Mouse (Mus musculus) brain, embryonic 18.5 days (tissue): ENCODE data around the gene Ptprr.

Source experiments
- DNase-seq: peaks from one replicate; pipeline ENCODE4 v3.0.0-alpha.2; 2012; ENCODE audit warnings: low read depth, low spot score

Gene Ptprr

DNA sequence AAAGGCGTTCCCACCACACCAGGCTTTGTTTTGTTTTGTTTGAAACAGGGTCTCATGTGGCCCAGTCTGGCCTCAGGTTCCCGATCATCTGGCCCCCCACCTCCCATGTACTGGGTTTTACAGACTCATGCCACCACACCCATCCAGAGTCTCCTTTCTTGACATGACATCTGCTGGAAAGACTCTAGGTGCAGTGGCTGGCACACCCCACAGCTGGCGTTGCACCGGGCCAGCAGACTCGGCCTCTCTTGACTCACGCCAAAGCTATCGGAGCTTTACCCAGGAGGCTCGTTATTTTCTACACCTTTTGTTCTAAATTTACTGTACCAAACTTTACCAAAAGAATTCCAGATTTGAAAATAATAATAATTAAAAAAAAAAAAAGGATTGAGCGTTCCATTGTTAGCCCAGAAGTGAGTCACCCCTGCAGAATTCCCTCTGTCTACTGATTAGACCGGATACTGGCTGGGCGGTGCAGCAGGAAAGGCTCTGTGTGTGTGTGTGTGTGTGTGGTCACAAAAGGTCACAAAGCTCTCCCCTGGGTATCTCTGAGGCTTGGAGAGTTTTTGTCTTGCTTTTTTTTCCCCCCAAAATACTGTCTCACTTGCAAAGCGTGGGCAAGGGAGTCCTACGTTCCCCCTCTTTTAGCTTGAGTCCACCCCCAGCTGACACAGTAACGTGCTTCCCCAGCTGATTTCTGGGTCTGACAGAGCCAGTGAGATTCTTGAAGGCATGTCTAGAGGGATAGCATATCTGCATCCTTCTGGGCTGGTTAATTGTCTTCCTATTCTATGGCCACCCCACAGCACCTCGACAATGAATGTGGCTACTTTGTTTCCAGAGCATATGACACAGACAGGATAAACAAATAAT is 248.8 kb downstream of the Ptprr start:
- no peak for DNase-seq

GRCm38 (mm10) chr10:116267434-116267822 is 249.4 kb downstream of the Ptprr start:
- DNase-seq = no peak

GRCm38 (mm10) chr10:116268343-116268742 is 250.3 kb downstream of the Ptprr start:
- no peak for DNase-seq

DNA sequence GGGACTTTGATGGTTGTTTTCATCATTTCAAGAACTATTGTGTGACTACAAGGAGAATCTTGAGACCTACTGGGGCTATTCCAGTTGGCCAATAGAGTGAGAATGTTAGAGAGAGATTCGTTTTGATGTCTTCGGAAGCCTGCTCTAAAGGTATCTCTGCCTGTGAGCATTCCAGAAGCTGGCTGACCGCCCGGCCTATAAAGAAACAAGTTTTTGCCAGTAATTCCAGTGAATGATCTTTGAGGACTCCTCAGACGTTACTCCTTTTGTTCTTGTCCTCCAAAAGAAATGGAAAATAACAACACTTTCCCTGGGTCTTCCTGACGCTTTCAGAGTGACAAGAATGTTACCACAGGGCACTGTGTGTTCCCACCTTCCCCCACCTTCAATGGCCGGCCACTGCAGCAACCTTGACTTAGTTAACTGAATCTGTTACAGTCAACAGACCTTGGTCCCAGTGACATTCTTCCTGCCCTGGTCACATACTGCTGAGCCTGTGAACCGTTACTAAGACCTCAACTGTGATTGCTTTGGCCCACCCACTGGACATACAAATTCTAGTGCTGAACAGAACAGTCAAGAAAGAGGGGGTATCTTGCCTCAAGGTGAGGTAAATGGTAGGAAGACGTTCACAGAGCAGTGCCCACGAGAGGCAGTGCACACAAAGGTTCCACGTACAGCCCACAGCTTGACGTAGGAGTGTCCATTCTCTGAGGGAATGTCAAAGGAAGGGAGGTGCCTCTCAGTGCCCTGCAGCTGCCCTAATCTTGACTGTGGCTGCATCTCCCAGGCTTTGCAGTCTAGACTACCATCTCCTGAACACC is 252.8 kb downstream of the Ptprr start:
- DNase-seq = no peak

DNA sequence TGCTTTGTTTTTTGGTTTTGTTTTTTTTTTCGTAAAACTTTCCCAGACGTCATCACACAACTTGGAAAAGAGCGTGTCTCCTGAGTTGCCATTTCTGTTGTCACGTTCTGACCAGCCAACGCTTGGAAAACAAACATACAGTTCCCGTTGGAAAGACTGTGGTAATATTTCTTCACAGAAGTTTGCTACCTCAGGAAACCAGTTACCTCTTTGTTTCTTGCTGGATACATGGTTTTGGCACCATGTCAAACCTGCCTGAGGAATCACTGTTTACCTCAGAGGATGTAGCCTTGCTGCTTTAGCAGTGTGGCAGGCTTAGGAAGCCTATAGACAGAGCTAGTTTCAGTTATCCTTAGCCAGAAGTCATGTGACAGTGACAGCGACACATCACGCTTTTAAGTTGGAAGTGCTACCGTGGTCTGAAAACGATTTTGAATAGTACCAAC is 253.5 kb downstream of the Ptprr start:
- no peak for DNase-seq

DNA sequence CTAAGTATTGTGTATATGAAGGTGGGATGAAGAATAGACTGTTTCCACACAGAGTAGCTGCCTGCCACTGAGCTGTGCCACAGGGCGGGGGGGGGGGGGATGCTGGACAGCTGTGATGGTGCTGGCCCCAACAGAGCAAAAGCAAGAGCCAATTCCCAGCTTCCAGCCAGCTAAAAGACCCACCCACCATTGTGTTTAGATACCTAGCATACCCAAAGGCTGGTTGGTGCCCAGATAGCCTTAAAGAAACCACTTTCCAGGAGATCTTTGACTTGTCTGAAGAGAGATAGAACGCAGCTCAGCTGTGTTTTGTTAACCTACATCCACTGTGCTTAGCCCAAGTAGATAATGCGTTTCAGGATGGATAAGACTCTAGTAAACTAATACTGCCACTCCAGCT is 254.1 kb downstream of the Ptprr start:
- no peak for DNase-seq

- DNase-seq = no peak
These were observed 257.3 kb downstream of the Ptprr start, which contains the start of gene Ptprb for GRCm38 (mm10) chr10:116275280-116275679. Gene Ptprb (plus strand): TSS chr10:116275523.

GRCm38 (mm10) chr10:116286697-116287344 is 268.8 kb downstream of the Ptprr start:
- no peak for DNase-seq

DNA sequence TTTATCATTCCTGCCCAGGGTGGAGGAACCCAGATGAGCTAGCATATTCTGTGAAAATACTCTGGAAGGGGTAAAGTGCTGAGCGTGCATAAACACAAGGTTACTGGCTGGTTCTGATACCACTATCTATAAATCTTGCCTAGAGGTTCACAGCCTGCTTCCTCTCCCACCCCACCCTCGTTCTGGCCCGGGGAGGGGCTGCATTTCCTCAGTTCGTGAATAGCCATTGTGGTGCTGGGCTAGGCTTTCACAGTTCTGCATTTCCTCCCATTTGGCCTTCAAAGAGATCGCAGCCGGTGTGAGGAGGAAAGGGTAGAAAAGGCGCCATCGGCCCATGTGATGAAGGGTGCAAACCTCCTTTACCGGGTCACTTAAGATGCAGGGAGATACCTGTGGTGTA is 270.1 kb downstream of the Ptprr start:
- no peak for DNase-seq

DNA sequence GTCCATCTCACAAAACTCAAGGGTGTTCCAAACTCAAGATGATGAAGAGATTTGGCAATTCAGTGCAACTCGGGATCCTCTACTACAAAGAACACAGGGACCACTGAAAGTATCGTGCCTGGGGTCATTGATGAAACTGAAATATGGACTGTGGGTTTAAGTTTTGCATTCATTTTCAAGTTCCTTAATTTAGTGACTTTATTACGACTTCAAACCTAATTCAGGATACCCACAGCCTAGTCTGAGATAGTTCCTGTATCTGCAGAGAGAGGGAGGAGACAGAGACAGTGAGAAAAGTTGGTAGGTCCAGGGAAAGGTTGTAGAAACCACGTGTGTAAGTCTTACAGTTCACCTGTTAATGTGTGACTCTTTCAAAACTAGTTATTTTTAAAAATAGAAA is 272.5 kb downstream of the Ptprr start:
- no peak for DNase-seq

GRCm38 (mm10) chr10:116291153-116291755 is 273.2 kb downstream of the Ptprr start:
- no peak for DNase-seq

DNA sequence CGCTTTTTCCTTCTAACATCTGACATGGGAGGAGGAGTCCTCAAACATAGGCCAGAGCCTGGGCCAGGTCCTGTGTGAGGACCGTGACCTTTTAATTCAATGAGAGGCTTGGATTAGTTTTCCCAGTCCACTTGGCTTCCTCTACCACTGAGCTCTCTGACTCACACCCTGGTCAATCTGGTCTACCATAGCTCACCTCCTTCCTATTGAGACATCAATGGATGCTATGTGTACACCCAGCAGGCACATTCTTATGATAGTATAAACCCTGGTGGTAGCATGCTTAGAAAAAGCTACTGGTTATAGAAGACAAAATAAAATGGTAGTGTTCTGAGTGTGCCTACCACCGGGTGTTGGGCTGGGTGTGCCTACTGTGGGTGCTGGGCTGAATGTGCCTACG is 278.4 kb downstream of the Ptprr start:
- no peak for DNase-seq

- DNase-seq = no peak
These were observed 279.8 kb downstream of the Ptprr start for GRCm38 (mm10) chr10:116297854-116298253.

DNA sequence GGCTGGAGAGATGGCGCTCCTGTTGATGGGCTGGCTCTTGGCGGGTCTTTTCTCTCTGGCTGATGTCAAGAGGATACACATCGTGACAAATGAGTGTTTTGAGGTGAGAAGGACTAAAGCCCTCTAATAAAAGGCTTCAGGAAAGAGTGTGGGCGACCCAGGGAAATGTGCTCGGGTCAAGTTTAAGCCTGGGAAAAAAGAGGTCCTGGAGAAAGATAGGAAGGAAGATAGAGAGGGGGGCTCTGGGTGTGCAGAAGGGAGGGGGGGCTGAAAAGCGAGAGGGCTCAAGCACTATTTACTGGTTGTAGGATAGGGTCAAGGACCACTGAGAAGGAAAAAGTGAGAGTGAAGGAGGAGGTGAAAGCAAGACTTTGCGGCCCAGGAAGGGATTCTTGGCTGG is 282.8 kb downstream of the Ptprr start:
- no peak for DNase-seq

GRCm38 (mm10) chr10:116301258-116301657 is 283.2 kb downstream of the Ptprr start:
- DNase-seq = no peak

GRCm38 (mm10) chr10:116304355-116304754 is 286.3 kb downstream of the Ptprr start:
- DNase-seq = no peak

DNA sequence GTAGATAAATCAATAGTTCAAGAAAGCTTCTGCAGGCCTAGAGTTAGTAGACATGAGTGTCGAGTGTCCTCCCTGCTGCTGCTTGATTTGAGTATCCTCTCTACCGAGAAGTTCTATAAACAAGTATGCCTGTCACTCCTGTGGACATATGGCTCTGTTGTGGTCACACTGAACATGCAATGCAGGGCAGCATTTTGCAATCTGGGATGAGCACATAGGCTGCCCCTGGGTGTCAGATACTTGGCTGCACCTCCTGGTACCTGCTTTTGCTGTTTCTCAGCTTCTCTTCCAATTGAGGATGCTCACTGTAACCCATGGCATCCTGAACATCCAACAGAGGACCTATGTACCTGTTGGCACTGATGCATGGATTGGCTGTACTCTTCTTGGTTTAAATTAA is 291.4 kb downstream of the Ptprr start:
- no peak for DNase-seq

DNA sequence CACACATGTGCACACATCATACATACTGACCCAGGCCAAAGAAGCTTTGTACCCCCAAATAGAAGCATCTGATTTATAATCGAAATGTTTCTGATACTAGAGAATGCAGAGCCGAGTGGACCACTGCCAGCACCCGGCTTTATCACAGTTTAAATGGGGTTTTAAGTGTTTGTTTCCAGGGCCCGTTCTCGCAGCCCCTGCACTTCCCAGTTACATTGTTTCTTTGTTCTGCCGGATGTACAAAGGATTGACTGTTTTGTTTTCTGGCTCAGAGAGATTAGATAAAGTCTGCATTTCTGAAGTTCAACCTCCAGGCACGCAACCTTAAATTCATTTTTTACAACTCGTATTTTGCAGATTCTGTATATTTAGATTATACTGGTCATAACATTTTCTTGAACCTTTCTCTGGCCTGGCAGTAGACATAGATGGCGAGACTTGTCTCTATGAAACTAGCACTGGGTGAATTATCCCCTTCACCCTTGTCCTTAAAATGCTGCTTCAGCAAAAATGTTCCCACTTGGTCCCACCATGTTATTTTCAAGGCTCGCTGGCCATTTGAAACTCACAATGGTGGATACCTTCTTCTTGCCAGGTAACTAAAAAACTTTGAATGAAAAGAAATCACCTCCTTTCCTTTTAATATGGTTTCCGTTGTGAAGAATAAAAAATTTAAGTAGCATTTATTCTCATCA is 292.6 kb downstream of the Ptprr start:
- DNase-seq = no peak

GRCm38 (mm10) chr10:116319246-116319645 is 301.2 kb downstream of the Ptprr start:
- DNase-seq = peak; percentile 42
